Mouse (Mus musculus) forebrain, postnatal 0 days (tissue): ENCODE results near the gene 1700016K19Rik. TPM values are rescaled to one million over a fixed set of nuclear protein-coding genes. Genes with fewer than 3 reads are reported as not detected.
A peak's percentile ranks its signal among the peaks of the same experiment; 100 is the strongest.

ENCODE experiments used
- ATAC-seq: fragments of 200-750 bp; cut with Nextera tagmentation; 2 replicates; pipeline ENCODE4 v1.8.0; 2017; ENCODE audit warnings: mild to moderate bottlenecking, moderate library complexity
- DNase-seq: peaks from one replicate; pipeline ENCODE4 v3.0.0-alpha.2; 2015
- H3K27ac ChIP-seq: fragments of 300-500 bp; sonication (generic); 2 replicates; pipeline ENCODE4 v1.5.1; 2014; ENCODE audit warnings: low read depth, mild to moderate bottlenecking, antibody characterized with exemption, low read length, moderate library complexity, mixed read lengths
- H3K27me3 ChIP-seq: fragments of 300-500 bp; sonication (generic); 2 replicates; pipeline ENCODE4 v1.6.1; 2014; ENCODE audit warnings: mild to moderate bottlenecking, low read length, mixed read lengths; ENCODE audit not compliant: insufficient read depth
- H3K36me3 ChIP-seq: fragments of 300-500 bp; sonication (generic); 2 replicates; pipeline ENCODE4 v1.6.1; 2014; ENCODE audit warnings: mild to moderate bottlenecking, moderate library complexity; ENCODE audit not compliant: insufficient read depth
- H3K4me1 ChIP-seq: fragments of 300-500 bp; sonication (generic); 2 replicates; pipeline ENCODE4 v1.6.1; 2014; ENCODE audit warnings: antibody characterized with exemption; ENCODE audit not compliant: insufficient read depth
- H3K4me2 ChIP-seq: fragments of 300-500 bp; sonication (generic); 2 replicates; pipeline ENCODE4 v1.6.1; 2014; ENCODE audit warnings: low read depth, mild to moderate bottlenecking, moderate library complexity
- H3K4me3 ChIP-seq: fragments of 300-500 bp; sonication (generic); 2 replicates; pipeline ENCODE4 v1.5.1; 2014; ENCODE audit warnings: low read depth, low read length, mixed read lengths
- H3K9ac ChIP-seq: fragments of 300-500 bp; sonication (generic); 2 replicates; pipeline ENCODE4 v1.6.1; 2014; ENCODE audit warnings: mild to moderate bottlenecking
- H3K9me3 ChIP-seq: fragments of 300-500 bp; sonication (generic); 2 replicates; pipeline ENCODE4 v1.6.1; 2016; ENCODE audit warnings: low read length
- CTCF ChIP-seq: sonication (generic); IDR thresholded peaks from 2 replicates; pipeline ENCODE4 v1.5.1; 2016; ENCODE audit warnings: antibody characterized with exemption, control low read depth, low read depth
- WGBS: fragments of 180-500 bp; shearing (Covaris S2); extraction: QIAGEN DNeasy Blood & Tissue Kit; methylation state at CpG from one replicate; pipeline ENCODE4 v1.1.7; 2014; 5-methylcytosine and 5-hydroxymethylcytosine counted together
- polyA plus RNA-seq: library from polyadenylated mRNA; unstranded; fragments of >200 nt; fragmentation: Nextera tagmentation; extraction: Ambion mirVana; gene quantifications from 2 replicates; pipeline ENCODE4 v1.2.1, GENCODE M21; 2015
- total RNA-seq: library from RNA; depleted of rRNA; stranded (reverse); fragments of >200 nt; gene quantifications from 2 replicates; pipeline ENCODE4 v1.2.3, GENCODE M21; 2014

The 1700016K19Rik gene
- total and polyA plus RNA-seq, 2 experiments from 2014 or later: 5.0 to 7.7 TPM

DNA sequence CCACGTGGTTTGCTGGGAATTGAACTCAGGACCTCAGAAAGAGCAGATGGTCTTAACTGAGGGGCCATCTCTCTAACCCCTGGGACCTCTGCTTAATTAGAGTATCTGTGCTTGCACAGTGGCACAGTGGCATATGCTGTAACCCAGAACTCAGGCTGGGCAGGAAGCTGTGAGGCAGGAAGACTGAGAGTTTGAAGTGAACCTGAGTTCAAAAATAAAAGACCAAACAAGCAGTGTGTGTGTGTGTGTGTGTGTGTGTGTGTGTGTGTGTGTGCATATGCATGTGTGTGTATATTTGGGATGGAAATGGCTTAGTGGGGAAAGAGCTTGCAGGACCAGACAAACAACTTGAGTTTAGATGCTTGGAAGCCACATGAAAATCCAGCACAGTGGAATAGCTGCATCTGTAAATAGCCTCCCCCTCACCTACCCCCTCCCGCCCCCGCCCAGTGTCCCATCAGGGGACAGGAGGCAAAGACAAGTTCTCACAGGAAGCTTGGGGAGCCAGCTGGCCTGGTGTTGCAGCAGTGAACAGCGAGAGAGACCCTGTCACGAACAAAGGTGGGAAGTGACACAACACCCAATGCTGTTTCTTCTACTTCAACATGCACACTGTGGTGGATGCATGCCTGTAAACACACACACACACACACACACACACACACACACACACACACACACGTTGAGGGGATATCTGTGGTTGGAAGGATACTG lies 38.0 kb downstream of the 1700016K19Rik start:
- H3K9me3 ChIP-seq: no peaks in the 10 kb centered on the region
- H3K27me3 ChIP-seq: no peaks in the 10 kb centered on the region
- H3K4me1 ChIP-seq: no peaks in the 10 kb centered on the region
- no peaks in the 10 kb centered on the region for H3K36me3 ChIP-seq
- H3K4me3 ChIP-seq: no peak overlapping the region
- no peak overlapping the region for H3K27ac ChIP-seq
- ATAC-seq (no peak), DNase-seq (no peak)
- H3K4me2 ChIP-seq: no peak overlapping the region
- H3K9ac ChIP-seq: no peak overlapping the region
- 64% methylated on average over 6 of the region's 6 CpGs for WGBS
- TF ChIP-seq CTCF: no peak

DNA sequence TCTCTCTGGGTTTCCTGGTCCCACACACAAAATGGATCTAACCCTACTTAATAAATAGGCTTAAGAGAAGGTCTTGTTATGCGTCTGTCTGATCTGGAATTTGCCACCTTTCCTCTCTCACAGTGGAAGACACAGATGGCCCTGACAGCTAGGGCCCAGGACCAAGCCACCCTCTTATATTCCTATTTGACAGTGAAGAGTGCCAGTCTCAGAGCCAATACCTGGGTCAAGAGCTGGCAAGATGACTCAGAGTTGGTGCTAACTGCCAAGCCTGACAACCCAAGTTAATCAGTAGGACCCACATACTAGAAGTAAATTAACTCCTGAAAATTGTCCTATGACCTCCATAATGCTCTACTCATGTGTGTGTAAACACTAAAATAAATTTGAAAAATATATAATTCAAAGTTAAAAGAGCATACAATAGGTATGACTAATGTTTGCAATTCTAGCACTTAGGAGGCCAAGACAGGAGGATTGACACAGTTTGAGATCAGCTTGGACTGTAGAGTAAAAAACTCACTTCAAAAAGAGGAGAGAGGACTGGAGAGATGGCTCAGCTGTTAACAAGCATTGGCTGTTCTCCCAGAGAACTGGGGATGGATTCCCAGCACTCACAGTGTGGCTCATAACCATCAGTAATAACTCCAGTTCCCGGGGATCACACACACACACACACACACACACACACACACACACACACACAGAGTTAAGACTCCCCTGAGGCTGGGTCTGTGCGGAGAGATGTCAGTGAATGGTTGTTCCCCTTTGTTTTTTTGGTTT lies 39.8 kb downstream of the 1700016K19Rik start:
- no peak for ATAC-seq
- Histone ChIP-seq H3K36me3 (no peaks in the 10 kb centered on the region), H3K9me3 (no peaks in the 10 kb centered on the region), H3K9ac (no peak overlapping the region), H3K27ac (no peak overlapping the region), H3K27me3 (no peaks in the 10 kb centered on the region), H3K4me1 (peaks cover 3% of the 10 kb centered on the region; the same call in 1 of the 2 replicates), H3K4me3 (no peak overlapping the region), H3K4me2 (no peak overlapping the region)
- DNase-seq: no peak
- 85% methylated on average over 3 of the region's 3 CpGs for WGBS
- no peak for TF ChIP-seq CTCF

DNA sequence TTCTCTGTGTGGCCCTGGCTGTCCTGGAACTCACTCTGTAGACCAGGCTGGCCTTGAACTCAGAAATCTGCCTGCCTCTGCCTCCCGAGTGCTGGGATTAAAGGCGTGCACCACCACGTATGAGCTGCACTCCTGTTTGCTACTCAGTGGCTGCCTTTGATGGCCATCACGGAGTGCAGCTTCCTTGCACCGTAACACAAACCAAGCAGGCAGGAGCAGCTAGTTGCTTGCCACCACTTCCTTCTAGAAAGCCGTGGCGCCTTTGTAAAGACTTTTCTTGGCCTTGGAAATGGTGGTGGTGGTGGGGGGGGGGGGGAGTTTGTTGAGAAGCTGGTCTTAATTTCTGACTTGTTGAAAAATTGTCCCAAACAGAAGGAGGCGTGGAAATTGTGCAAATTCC lies 40.4 kb downstream of the 1700016K19Rik start:
- no peak for DNase-seq
- H3K9me3 ChIP-seq: no peaks in the 10 kb centered on the region
- TF ChIP-seq CTCF: no peak
- no peak overlapping the region for H3K4me2 ChIP-seq
- H3K4me1 ChIP-seq: peaks cover 3% of the 10 kb centered on the region; the same call in 1 of the 2 replicates
- H3K4me3 ChIP-seq: no peak overlapping the region
- no peaks in the 10 kb centered on the region for H3K27me3 ChIP-seq
- no peak overlapping the region for H3K9ac ChIP-seq
- no peaks in the 10 kb centered on the region for H3K36me3 ChIP-seq
- 88% methylated on average over 8 of the region's 8 CpGs for WGBS
- H3K27ac ChIP-seq: no peak overlapping the region
- ATAC-seq: no peak

DNA sequence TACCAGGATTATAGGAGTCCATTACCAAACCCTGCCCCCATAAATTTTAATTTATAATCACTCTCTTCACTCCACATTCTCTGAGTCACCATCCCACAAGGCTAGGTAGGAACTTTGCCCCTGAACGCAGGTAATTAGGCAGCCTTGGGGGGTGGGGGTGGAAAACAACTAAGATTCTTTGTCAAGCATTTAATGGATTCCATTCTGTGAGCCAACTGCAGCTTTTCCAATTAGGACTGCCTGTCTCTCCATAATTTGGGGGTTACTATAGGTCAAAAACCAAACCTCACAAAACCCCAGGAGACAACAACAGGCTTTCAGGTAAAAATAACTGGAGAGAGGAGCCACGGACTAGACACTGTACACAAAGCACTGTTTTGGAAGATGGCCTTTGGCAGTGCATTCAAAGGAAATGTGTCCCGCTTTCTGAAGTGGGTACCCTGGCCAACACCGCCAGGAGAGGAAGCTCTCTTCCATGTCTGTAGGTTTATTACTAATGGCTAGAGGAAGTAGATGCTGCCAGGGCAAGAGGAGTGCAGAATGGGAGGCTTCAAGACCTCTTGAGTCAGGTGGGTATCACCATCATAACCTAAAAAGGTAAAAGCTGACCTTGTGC lies 41.2 kb downstream of the 1700016K19Rik start:
- Histone ChIP-seq H3K4me3 (no peak overlapping the region), H3K4me2 (no peak overlapping the region), H3K27me3 (no peaks in the 10 kb centered on the region), H3K36me3 (0 out of 2 replicates have a peak, but pooled peaks cover under 1% of the 10 kb centered on the region), H3K4me1 (peaks cover 3% of the 10 kb centered on the region; the same call in 1 of the 2 replicates), H3K27ac (no peak overlapping the region), H3K9ac (no peak overlapping the region), H3K9me3 (no peaks in the 10 kb centered on the region)
- ATAC-seq (no peak), DNase-seq (no peak)
- 52% methylated on average over 4 of the region's 4 CpGs for WGBS
- no peak for TF ChIP-seq CTCF

DNA sequence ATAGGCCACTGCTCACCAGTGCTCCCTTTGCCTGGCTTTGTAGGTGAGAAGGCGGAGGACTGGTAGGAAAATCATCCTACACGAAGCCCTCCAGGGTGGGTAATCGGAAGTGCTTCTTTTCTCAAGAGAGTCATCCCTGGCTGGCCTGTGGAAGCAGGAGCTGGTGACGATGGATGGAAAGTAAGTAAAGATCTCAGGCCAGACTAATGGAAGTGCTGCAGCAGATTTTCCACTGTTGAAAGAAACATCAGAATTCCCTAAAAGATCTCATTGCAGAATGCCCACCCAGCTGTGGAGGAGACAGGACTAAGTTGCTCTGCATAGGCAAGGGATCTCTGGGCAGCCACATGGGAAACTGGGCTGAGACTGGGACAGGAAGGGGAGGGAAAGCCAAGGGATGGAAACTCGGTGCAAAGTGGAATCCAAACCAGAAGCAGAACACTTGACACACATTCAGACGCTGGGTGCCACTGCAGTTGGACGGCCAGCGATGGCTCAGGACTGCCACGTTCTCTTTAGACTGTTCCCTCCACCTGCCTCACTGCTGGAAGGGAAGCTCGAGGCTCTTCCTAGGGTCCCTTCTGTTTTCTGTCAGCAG lies 42.4 kb downstream of the 1700016K19Rik start:
- Histone ChIP-seq H3K4me2 (no peak overlapping the region), H3K9me3 (no peaks in the 10 kb centered on the region), H3K36me3 (peaks cover 14% of the 10 kb centered on the region), H3K4me3 (no peak overlapping the region), H3K9ac (no peak overlapping the region), H3K4me1 (peaks cover 3% of the 10 kb centered on the region; the same call in 1 of the 2 replicates), H3K27me3 (no peaks in the 10 kb centered on the region), H3K27ac (peak overlapping the region; percentile 46; the same call in 1 of the 2 replicates)
- ATAC-seq (no peak), DNase-seq (no peak)
- TF ChIP-seq CTCF: no peak
- WGBS: 64% methylated on average over 10 of the region's 10 CpGs

DNA sequence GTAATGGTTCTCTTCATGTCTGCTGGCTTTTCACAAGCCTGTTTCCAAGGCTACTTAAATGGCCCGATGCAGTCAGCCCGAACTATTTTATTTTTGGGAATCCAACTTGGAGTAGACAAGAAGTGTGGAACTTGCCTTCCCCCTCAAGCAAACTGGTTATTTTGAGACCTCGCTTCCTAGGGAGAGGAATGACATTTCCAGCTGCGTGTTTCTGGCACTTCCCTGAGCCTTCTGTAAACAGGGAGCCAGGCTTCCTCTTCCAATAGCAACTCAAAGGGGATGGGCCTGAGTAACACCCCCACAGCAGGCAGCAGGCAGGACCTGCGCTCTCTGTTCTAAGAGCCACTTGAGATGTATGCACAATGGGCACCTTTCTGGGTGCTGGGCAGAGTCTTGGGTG lies 43.2 kb downstream of the 1700016K19Rik start:
- no peak for TF ChIP-seq CTCF
- peak overlapping the region; percentile 37; the same call in 1 of the 2 replicates for H3K27ac ChIP-seq
- H3K9me3 ChIP-seq: no peaks in the 10 kb centered on the region
- H3K36me3 ChIP-seq: peaks cover 14% of the 10 kb centered on the region
- H3K27me3 ChIP-seq: no peaks in the 10 kb centered on the region
- H3K4me2 ChIP-seq: no peak overlapping the region
- DNase-seq: peak; percentile 48
- 34% methylated on average over 5 of the region's 5 CpGs for WGBS
- no peak overlapping the region for H3K9ac ChIP-seq
- H3K4me3 ChIP-seq: no peak overlapping the region
- H3K4me1 ChIP-seq: peaks cover 3% of the 10 kb centered on the region; the same call in 1 of the 2 replicates
- ATAC-seq: peak; percentile 78
